ENCODE assay signal across 6 mouse cellular contexts in genomic region chr11:59735938-59736337, GRCm38 (mm10). TPM values are rescaled to one million over a fixed set of nuclear protein-coding genes. Genes with fewer than 3 reads are reported as not detected.
DNase-seq lines count a peak whose midpoint lies in the region; TF ChIP-seq lines count a peak whose summit lies in the region.
"Not testable (repeated sequence)": the region's sequence is repeated elsewhere in the genome, so short reads cannot be mapped to it uniquely, and the experiment has no call there.
"Had no signal": no experiment of that assay in that cellular context is flagged by ENCODE, and none has a peak within 500 bp of the region (broad histone marks: within the 10 kb centered on the region; RNA-seq: fewer than 3 reads in every experiment).

No protein-coding gene starts in this region.

- TF ChIP-seq POLR2A in cerebellum, adult 2 months (IDR thresholded peaks at IDR 0.05; ENCODE audit: borderline replicate concordance, insufficient read depth, low read length) = not testable (repeated sequence)

- H3K4me3 ChIP-seq in cerebellum, adult 2 months (replicated peaks; ENCODE audit: insufficient read depth, low read depth, low read length) = not testable (repeated sequence)

- H3K27me3 ChIP-seq in cerebellum, adult 2 months (ENCODE audit: control insufficient read depth, insufficient read depth, low read length) = not testable (repeated sequence)

- H3K4me1 ChIP-seq in cerebellum, adult 2 months (ENCODE audit: control insufficient read depth, insufficient read depth, low read length) = peaks cover 30% of the 10 kb centered on the region

- TF ChIP-seq CTCF in cerebellum, adult 2 months (IDR thresholded peaks at IDR 0.05; ENCODE audit: borderline replicate concordance, insufficient read depth, low read depth, low read length) = not testable (repeated sequence)

- peak; percentile 56 for DNase-seq in cerebellum, adult 11-12 months
- DNase-seq in cerebellum, adult 18-20 months = peak; percentile 35 to 39
- peak; percentile 45 to 51 for DNase-seq in cerebellum, adult 2 months
- DNase-seq in cerebellum, adult 9-11 months = peak; percentile 58

- 0 out of 2 replicates have a peak overlapping the region, but pooled peaks have one; percentile 7 for H3K27ac ChIP-seq in cerebellum, adult 2 months (ENCODE audit: insufficient read depth, low read length)

- WGBS in cerebellum, adult 2 months = 5% methylated on average over 4 of the region's 4 CpGs

RNA-seq across cellular contexts. Expression of gene Pld6, which starts 51.5 kb away (rescaled TPM):
- 2.3 and 2.5 TPM in 2 replicates for polyA plus RNA-seq in cerebellum, adult 2 months (2012; rRNA removed)
- polyA plus RNA-seq: activated CD4-positive, CD25-positive, alpha-beta regulatory T cell, adult 4 months; G1E had no signal
